Mouse (Mus musculus): ENCODE results near the gene Bsn. TPM values are rescaled to one million over a fixed set of nuclear protein-coding genes. Genes with fewer than 3 reads are reported as not detected.
A peak's percentile ranks its signal among the peaks of the same experiment; 100 is the strongest.
"Not testable (repeated sequence)": the region's sequence is repeated elsewhere in the genome, so short reads cannot be mapped to it uniquely, and the experiment has no call there.

Bsn gene
- polyA plus RNA-seq, 1 experiment from 2014 or later, result 14.2 TPM

DNA sequence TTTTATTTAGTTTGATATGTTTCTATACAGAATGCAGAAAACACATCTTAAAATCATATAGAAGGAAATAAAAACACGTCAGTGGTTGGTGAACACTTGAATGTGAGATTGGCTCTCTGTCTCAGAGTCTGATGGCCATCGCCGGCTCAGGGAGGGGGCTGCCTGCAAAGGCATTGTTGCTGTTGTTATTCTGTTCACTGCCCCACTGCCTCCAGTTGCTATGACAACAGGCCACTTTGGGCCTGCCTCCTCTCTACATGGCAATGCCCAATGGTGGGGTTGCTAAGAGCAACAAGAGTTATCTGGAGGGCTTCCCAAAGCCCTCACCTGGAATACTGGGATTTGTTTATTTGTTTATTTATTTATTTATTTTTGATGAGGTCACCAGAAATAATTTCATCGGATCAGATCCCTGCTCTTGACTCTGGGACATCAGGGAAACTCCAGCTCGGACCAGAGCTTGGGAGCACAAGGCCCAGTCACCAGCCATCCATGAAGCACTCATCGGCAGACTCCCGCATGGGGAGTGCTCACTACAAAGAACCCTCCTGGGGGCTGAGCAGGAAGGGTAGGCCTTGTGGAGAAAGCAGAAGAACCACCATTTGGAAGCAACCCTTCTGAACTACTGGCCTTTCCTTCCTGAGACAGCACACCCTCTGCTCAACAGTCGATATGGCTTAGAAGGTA lies 14.8 kb upstream of the Bsn start:
- no peak overlapping the region for H3K9ac ChIP-seq (replicated peaks; ENCODE audit: low read length)
- peak; percentile 84 for DNase-seq
- H3K27ac ChIP-seq (replicated peaks; ENCODE audit: low read depth, low read length), result peak overlapping the region; percentile 81
- peaks cover 29% of the 10 kb centered on the region for H3K36me3 ChIP-seq (ENCODE audit: control insufficient read depth, insufficient read depth, low read length)
- H3K4me3 ChIP-seq (replicated peaks; ENCODE audit: low read depth, low read length), result no peak overlapping the region
- H3K27me3 ChIP-seq (ENCODE audit: control insufficient read depth, insufficient read depth, low read length), result no peaks in the 10 kb centered on the region
- 10% methylated on average over 8 of the region's 8 CpGs for WGBS
- ATAC-seq (ENCODE audit: low FRiP score, low TSS enrichment), result peak; percentile 70
- H3K9me3 ChIP-seq (ENCODE audit: control insufficient read depth, low read length), result no peaks in the 10 kb centered on the region
- 0 out of 2 replicates have a peak overlapping the region, but pooled peaks have one; percentile 13 for H3K4me2 ChIP-seq (ENCODE audit: low read length)
- H3K4me1 ChIP-seq (ENCODE audit: control insufficient read depth, insufficient read depth, low read length), result peaks cover 23% of the 10 kb centered on the region

DNA sequence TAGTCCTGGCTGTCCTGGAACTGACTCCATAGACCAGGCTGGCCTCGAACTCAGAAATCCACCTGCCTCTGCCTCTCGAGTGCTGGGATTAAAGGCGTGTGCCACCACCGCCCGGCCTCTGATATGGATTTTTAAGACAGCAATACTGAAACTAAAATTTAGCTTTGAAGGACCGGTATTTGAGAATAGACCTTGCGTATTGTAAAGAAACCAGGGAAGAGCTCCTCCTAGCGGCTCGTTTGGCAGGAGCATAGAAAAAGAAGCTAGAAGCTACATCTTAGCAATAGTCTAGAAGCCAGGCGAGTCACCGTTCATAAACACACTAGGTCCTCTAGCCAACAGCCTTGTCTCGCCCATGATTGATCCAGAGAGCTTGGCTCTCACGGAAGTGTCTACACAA lies 12.8 kb upstream of the Bsn start:
- H3K9ac ChIP-seq (replicated peaks; ENCODE audit: low read length), result no peak overlapping the region
- H3K36me3 ChIP-seq (ENCODE audit: control insufficient read depth, insufficient read depth, low read length), result peaks cover 14% of the 10 kb centered on the region
- H3K27me3 ChIP-seq (ENCODE audit: control insufficient read depth, insufficient read depth, low read length), result no peaks in the 10 kb centered on the region
- no peak overlapping the region for H3K4me3 ChIP-seq (replicated peaks; ENCODE audit: low read depth, low read length)
- no peak overlapping the region for H3K4me2 ChIP-seq (ENCODE audit: low read length)
- H3K4me1 ChIP-seq (ENCODE audit: control insufficient read depth, insufficient read depth, low read length), result peaks cover 23% of the 10 kb centered on the region
- DNase-seq (peak; percentile 86), ATAC-seq (ENCODE audit: low FRiP score, low TSS enrichment) (no peak)
- H3K27ac ChIP-seq (replicated peaks; ENCODE audit: low read depth, low read length), result no peak overlapping the region
- 45% methylated on average over 13 of the region's 13 CpGs for WGBS
- no peaks in the 10 kb centered on the region for H3K9me3 ChIP-seq (ENCODE audit: control insufficient read depth, low read length)

DNA sequence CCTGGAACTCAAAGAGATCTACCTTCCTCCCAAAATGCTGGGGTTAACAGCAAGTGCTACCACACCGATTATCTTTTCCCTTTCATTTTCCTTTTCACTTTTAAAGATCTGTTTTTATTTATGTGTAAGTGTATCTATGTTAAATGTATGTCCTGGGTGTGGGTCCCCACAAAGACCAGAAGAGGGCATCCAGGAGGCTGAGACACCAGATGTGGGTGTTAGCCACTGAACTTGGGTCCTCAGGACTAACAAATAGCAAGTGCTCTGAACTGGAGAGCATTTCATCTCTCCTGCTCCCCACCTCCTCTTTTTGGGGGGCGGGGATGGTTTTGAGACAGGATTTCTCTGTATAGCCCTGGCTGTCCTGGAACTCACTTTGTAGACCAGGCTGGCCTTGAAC lies 12.0 kb upstream of the Bsn start:
- Histone ChIP-seq H3K36me3 (ENCODE audit: control insufficient read depth, insufficient read depth, low read length) (peaks cover 6% of the 10 kb centered on the region), H3K9me3 (ENCODE audit: control insufficient read depth, low read length) (no peaks in the 10 kb centered on the region), H3K9ac (replicated peaks; ENCODE audit: low read length) (no peak overlapping the region), H3K27ac (replicated peaks; ENCODE audit: low read depth, low read length) (no peak overlapping the region), H3K4me3 (replicated peaks; ENCODE audit: low read depth, low read length) (no peak overlapping the region), H3K4me1 (ENCODE audit: control insufficient read depth, insufficient read depth, low read length) (peaks cover 28% of the 10 kb centered on the region), H3K4me2 (ENCODE audit: low read length) (no peak overlapping the region), H3K27me3 (ENCODE audit: control insufficient read depth, insufficient read depth, low read length) (no peaks in the 10 kb centered on the region)
- ATAC-seq (ENCODE audit: low FRiP score, low TSS enrichment) (no peak), DNase-seq (no peak)
- WGBS, result 91% methylated on average over 2 of the region's 2 CpGs

DNA sequence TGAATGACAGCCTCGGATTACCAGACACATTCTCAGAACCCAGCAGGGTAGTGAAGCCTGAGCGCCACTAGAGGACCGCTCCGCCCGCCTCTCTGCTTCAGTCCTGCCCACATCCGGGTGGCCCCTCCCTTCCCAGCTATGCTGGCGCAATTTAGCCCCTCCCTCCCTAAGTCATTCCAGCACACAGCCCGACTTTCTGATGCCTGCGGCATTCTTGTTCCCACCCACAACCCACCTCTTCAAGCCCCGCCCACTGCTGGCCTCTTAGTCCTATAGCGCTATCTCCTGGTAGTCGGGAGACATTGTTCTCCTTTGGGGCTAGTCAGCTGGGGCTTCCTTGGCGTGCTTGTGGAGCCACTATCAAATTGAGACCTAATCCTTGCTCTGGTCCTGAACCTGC lies 11.0 kb upstream of the Bsn start:
- under 1% methylated on average over 13 of the region's 13 CpGs for WGBS

DNA sequence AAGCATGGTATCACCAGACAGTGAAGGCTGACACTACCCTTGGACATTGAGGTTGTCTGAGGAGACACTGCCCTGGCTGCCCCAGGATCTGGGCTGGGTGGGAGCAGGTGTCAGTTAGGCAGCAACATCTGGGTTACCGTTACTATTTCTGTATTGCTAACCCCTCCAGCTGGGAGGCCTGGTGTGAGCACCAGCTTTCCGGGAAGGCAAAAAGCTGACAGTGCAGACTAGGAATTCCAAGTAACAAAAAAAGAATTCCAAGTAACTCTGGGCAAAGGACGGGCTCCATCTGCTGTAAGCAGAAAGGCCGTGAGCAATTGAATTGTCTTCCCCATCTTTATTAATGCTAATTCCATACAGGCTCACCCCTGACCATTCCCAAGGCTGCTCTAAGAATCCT lies 8.4 kb upstream of the Bsn start:
- peaks cover 10% of the 10 kb centered on the region for H3K4me1 ChIP-seq (ENCODE audit: control insufficient read depth, insufficient read depth, low read length)
- H3K9me3 ChIP-seq (ENCODE audit: control insufficient read depth, low read length), result no peaks in the 10 kb centered on the region
- H3K27me3 ChIP-seq (ENCODE audit: control insufficient read depth, insufficient read depth, low read length), result no peaks in the 10 kb centered on the region
- H3K9ac ChIP-seq (replicated peaks; ENCODE audit: low read length), result no peak overlapping the region
- H3K4me2 ChIP-seq (ENCODE audit: low read length), result no peak overlapping the region
- ATAC-seq (ENCODE audit: low FRiP score, low TSS enrichment) (no peak), DNase-seq (no peak)
- no peaks in the 10 kb centered on the region for H3K36me3 ChIP-seq (ENCODE audit: control insufficient read depth, insufficient read depth, low read length)
- WGBS, result 50% methylated on average over 4 of the region's 4 CpGs
- no peak overlapping the region for H3K27ac ChIP-seq (replicated peaks; ENCODE audit: low read depth, low read length)
- H3K4me3 ChIP-seq (replicated peaks; ENCODE audit: low read depth, low read length), result no peak overlapping the region

More for the DNA sequence above, 11.0 kb upstream of the Bsn start:
- DNase-seq (peak; percentile 93), ATAC-seq (ENCODE audit: low FRiP score, low TSS enrichment) (peak; percentile 89)
- Histone ChIP-seq H3K36me3 (ENCODE audit: control insufficient read depth, insufficient read depth, low read length) (no peaks in the 10 kb centered on the region), H3K9me3 (ENCODE audit: control insufficient read depth, low read length) (no peaks in the 10 kb centered on the region), H3K4me1 (ENCODE audit: control insufficient read depth, insufficient read depth, low read length) (peaks cover 28% of the 10 kb centered on the region), H3K4me3 (replicated peaks; ENCODE audit: low read depth, low read length) (0 out of 2 replicates have a peak overlapping the region, but pooled peaks have one; percentile 16), H3K27ac (replicated peaks; ENCODE audit: low read depth, low read length) (peak overlapping the region; percentile 33; the same call in 1 of the 2 replicates), H3K27me3 (ENCODE audit: control insufficient read depth, insufficient read depth, low read length) (no peaks in the 10 kb centered on the region), H3K4me2 (ENCODE audit: low read length) (peak overlapping the region; percentile 41), H3K9ac (replicated peaks; ENCODE audit: low read length) (no peak overlapping the region)

DNA sequence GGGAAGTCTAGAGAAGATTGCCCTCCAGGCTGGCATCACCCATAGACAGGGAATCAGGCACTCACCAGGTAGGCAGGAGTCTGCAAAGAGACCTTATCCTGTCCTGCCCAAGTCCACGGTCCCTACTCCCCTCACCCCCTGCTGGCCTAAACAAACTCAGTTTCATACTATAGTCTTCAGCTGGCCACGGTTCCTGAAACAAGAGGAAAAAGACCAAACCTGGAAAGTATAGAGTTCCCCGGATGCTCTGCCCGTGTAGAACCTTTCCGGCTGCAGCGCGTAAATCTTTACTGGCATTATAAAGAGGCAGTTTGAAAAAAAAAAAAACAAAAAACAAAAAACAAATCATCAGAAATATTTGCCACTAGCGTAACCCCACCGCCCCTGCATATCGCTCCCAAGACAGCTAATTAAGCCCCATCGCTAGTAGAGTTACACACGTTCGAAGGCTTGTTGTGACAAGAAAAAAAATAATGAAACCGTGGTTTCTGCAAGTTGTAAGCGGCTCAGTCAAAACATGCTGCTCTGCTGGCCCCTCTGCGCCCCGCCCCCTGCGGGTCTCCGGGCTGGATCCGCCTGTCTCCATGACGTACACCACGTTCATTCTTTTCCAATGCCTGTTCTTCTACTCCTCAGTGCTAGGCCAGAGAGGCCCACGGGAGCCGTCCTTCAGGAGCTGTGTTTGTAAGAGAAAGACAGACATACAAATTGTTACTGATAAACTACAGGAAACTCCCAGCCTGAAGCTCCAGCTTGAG lies 6.9 kb upstream of the Bsn start:
- DNase-seq (peak; percentile 64), ATAC-seq (ENCODE audit: low FRiP score, low TSS enrichment) (no peak)
- H3K9me3 ChIP-seq (ENCODE audit: control insufficient read depth, low read length), result no peaks in the 10 kb centered on the region
- H3K4me3 ChIP-seq (replicated peaks; ENCODE audit: low read depth, low read length), result no peak overlapping the region
- peak overlapping the region; percentile 29 for H3K4me2 ChIP-seq (ENCODE audit: low read length)
- no peaks in the 10 kb centered on the region for H3K27me3 ChIP-seq (ENCODE audit: control insufficient read depth, insufficient read depth, low read length)
- peaks cover 10% of the 10 kb centered on the region for H3K4me1 ChIP-seq (ENCODE audit: control insufficient read depth, insufficient read depth, low read length)
- H3K27ac ChIP-seq (replicated peaks; ENCODE audit: low read depth, low read length), result no peak overlapping the region
- 23% methylated on average over 24 of the region's 24 CpGs for WGBS
- no peaks in the 10 kb centered on the region for H3K36me3 ChIP-seq (ENCODE audit: control insufficient read depth, insufficient read depth, low read length)
- H3K9ac ChIP-seq (replicated peaks; ENCODE audit: low read length), result no peak overlapping the region

DNA sequence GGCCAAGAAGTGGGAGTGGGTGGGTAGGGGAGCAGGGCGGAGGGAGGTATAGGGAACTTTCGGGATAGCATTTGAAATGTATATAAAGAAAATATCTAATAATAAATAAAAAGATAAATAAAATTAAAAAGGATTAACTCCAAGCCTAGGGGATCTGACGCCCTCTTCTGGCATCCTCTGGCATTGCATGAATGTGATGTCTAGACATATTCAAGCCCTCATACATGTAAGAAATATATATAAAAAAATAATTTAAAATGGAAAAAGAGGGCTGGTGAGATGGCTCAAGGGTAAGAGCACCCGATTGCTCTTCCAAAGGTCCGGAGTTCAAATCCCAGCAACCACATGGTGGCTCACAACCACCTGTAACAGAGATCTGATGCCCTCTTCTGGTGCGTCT lies 6.0 kb upstream of the Bsn start:
- H3K4me3 ChIP-seq (replicated peaks; ENCODE audit: low read depth, low read length); H3K36me3 ChIP-seq (ENCODE audit: control insufficient read depth, insufficient read depth, low read length); H3K9me3 ChIP-seq (ENCODE audit: control insufficient read depth, low read length); H3K9ac ChIP-seq (replicated peaks; ENCODE audit: low read length); H3K27me3 ChIP-seq (ENCODE audit: control insufficient read depth, insufficient read depth, low read length); H3K27ac ChIP-seq (replicated peaks; ENCODE audit: low read depth, low read length); ATAC-seq (ENCODE audit: low FRiP score, low TSS enrichment); H3K4me2 ChIP-seq (ENCODE audit: low read length); DNase-seq: not testable (repeated sequence)
- WGBS, result 69% methylated on average over 6 of the region's 6 CpGs
- H3K4me1 ChIP-seq (ENCODE audit: control insufficient read depth, insufficient read depth, low read length), result peaks cover 10% of the 10 kb centered on the region

DNA sequence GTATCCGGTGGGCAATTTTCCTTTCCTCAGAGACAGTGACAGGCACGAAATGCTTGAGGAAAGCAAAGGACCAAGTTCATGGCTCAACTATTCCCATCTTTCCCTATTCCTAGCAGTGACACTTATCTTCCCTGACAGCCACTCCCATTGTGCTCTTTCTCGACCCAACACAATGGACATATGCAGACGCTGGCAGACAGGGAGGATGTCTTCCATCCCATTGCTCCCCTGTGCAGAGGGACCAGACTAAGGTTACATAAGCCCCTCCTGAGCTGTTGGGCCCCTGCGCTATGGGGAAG lies 747 bp downstream of the Bsn start:
- Histone ChIP-seq H3K4me1 (ENCODE audit: control insufficient read depth, insufficient read depth, low read length) (peaks cover 19% of the 10 kb centered on the region), H3K27me3 (ENCODE audit: control insufficient read depth, insufficient read depth, low read length) (no peaks in the 10 kb centered on the region), H3K4me3 (replicated peaks; ENCODE audit: low read depth, low read length) (peak overlapping the region; percentile 86), H3K4me2 (ENCODE audit: low read length) (peak overlapping the region; percentile 65), H3K9me3 (ENCODE audit: control insufficient read depth, low read length) (no peaks in the 10 kb centered on the region), H3K9ac (replicated peaks; ENCODE audit: low read length) (peak overlapping the region; percentile 93), H3K27ac (replicated peaks; ENCODE audit: low read depth, low read length) (peak overlapping the region; percentile 79), H3K36me3 (ENCODE audit: control insufficient read depth, insufficient read depth, low read length) (0 out of 2 replicates have a peak, but pooled peaks cover 22% of the 10 kb centered on the region)
- ATAC-seq (ENCODE audit: low FRiP score, low TSS enrichment) (no peak), DNase-seq (no peak)
- 20% methylated on average over 5 of the region's 5 CpGs for WGBS

DNA sequence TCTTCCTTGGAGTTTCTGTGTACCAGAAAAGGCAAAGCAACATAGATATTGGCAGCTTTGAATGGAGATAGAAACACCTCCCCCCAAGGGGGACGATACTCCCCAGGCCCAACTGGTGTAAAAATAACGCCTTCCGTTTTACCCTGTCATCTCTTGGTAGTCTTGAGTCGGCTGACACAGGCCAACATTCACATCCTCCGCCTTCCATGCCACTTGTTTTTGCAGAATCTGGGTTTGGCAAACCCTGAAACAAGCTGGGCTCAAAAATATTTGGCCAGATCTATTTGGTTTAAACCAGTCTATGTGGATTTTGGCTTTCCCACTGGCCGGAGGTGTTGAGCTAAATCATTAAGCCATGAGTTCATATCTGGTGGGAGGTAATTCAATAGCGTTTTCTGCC lies 1.2 kb downstream of the Bsn start:
- Histone ChIP-seq H3K27me3 (ENCODE audit: control insufficient read depth, insufficient read depth, low read length) (no peaks in the 10 kb centered on the region), H3K4me1 (ENCODE audit: control insufficient read depth, insufficient read depth, low read length) (peaks cover 19% of the 10 kb centered on the region), H3K9me3 (ENCODE audit: control insufficient read depth, low read length) (no peaks in the 10 kb centered on the region), H3K4me3 (replicated peaks; ENCODE audit: low read depth, low read length) (peak overlapping the region; percentile 86), H3K9ac (replicated peaks; ENCODE audit: low read length) (peak overlapping the region; percentile 93; the same call in 1 of the 2 replicates), H3K27ac (replicated peaks; ENCODE audit: low read depth, low read length) (no peak overlapping the region), H3K36me3 (ENCODE audit: control insufficient read depth, insufficient read depth, low read length) (0 out of 2 replicates have a peak, but pooled peaks cover 22% of the 10 kb centered on the region), H3K4me2 (ENCODE audit: low read length) (peak overlapping the region; percentile 65)
- DNase-seq (no peak), ATAC-seq (ENCODE audit: low FRiP score, low TSS enrichment) (no peak)
- 80% methylated on average over 7 of the region's 7 CpGs for WGBS
